Mouse (Mus musculus): Measurements from ENCODE around the gene Mrap. TPM values are rescaled to one million over a fixed set of nuclear protein-coding genes. Genes with fewer than 3 reads are reported as not detected.

Gene Mrap
- polyA plus RNA-seq, 2 experiments, result 0.13 TPM; not detected in 1

GRCm38 (mm10) chr16:90774216-90774615, 36.2 kb downstream of the Mrap start:
- 91% methylated on average over 12 of the region's 12 CpGs for WGBS
- no peaks in the 10 kb centered on the region for H3K27me3 ChIP-seq (ENCODE audit: control insufficient read depth, insufficient read depth, low read length)
- no peaks in the 10 kb centered on the region for H3K4me1 ChIP-seq (ENCODE audit: control insufficient read depth, insufficient read depth, low read length)
- no peak overlapping the region for H3K4me2 ChIP-seq (replicated peaks; ENCODE audit: low read depth, low read length, severe bottlenecking)
- peaks cover 89% of the 10 kb centered on the region for H3K36me3 ChIP-seq (ENCODE audit: control insufficient read depth, insufficient read depth, low read length)
- H3K4me3 ChIP-seq (replicated peaks; ENCODE audit: low read length), result no peak overlapping the region
- DNase-seq (ENCODE audit: low spot score) (no peak), ATAC-seq (ENCODE audit: low FRiP score, low read depth) (no peak; the same call in 1 of the 2 replicates)
- no peak overlapping the region for H3K9ac ChIP-seq (ENCODE audit: low read depth, low read length, severe bottlenecking)
- TF ChIP-seq POLR2A (IDR thresholded peaks at IDR 0.05; ENCODE audit: borderline replicate concordance, extremely low read depth, insufficient read depth, insufficient read length), result no peak
- H3K27ac ChIP-seq (replicated peaks; ENCODE audit: low read depth, low read length), result no peak overlapping the region
- no peaks in the 10 kb centered on the region for H3K9me3 ChIP-seq (ENCODE audit: control insufficient read depth, low read length)

GRCm38 (mm10) chr16:90774646-90775045, 36.6 kb downstream of the Mrap start:
- Histone ChIP-seq H3K4me2 (replicated peaks; ENCODE audit: low read depth, low read length, severe bottlenecking) (no peak overlapping the region), H3K27ac (replicated peaks; ENCODE audit: low read depth, low read length) (no peak overlapping the region), H3K9ac (ENCODE audit: low read depth, low read length, severe bottlenecking) (no peak overlapping the region), H3K4me1 (ENCODE audit: control insufficient read depth, insufficient read depth, low read length) (no peaks in the 10 kb centered on the region), H3K36me3 (ENCODE audit: control insufficient read depth, insufficient read depth, low read length) (peaks cover 88% of the 10 kb centered on the region), H3K4me3 (replicated peaks; ENCODE audit: low read length) (no peak overlapping the region), H3K27me3 (ENCODE audit: control insufficient read depth, insufficient read depth, low read length) (no peaks in the 10 kb centered on the region), H3K9me3 (ENCODE audit: control insufficient read depth, low read length) (no peaks in the 10 kb centered on the region)
- no peak for TF ChIP-seq POLR2A (IDR thresholded peaks at IDR 0.05; ENCODE audit: borderline replicate concordance, extremely low read depth, insufficient read depth, insufficient read length)
- DNase-seq (ENCODE audit: low spot score) (no peak), ATAC-seq (ENCODE audit: low FRiP score, low read depth) (no peak)
- 89% methylated on average over 6 of the region's 6 CpGs for WGBS

- no peak for ATAC-seq (ENCODE audit: low FRiP score, low read depth)
- Histone ChIP-seq H3K4me3 (replicated peaks; ENCODE audit: low read length) (no peak overlapping the region), H3K36me3 (ENCODE audit: control insufficient read depth, insufficient read depth, low read length) (peaks cover 93% of the 10 kb centered on the region)
Observed at GRCm38 (mm10) chr16:90775946-90776520, 38.0 kb downstream of the Mrap start.

GRCm38 (mm10) chr16:90779783-90780182, 41.8 kb downstream of the Mrap start:
- peaks cover 84% of the 10 kb centered on the region for H3K36me3 ChIP-seq (ENCODE audit: control insufficient read depth, insufficient read depth, low read length)
- H3K4me1 ChIP-seq (ENCODE audit: control insufficient read depth, insufficient read depth, low read length), result no peaks in the 10 kb centered on the region
- no peak overlapping the region for H3K4me2 ChIP-seq (replicated peaks; ENCODE audit: low read depth, low read length, severe bottlenecking)
- no peak overlapping the region for H3K27ac ChIP-seq (replicated peaks; ENCODE audit: low read depth, low read length)
- H3K9me3 ChIP-seq (ENCODE audit: control insufficient read depth, low read length), result no peaks in the 10 kb centered on the region
- DNase-seq (ENCODE audit: low spot score) (no peak), ATAC-seq (ENCODE audit: low FRiP score, low read depth) (no peak)
- TF ChIP-seq POLR2A (IDR thresholded peaks at IDR 0.05; ENCODE audit: borderline replicate concordance, extremely low read depth, insufficient read depth, insufficient read length), result no peak
- no peaks in the 10 kb centered on the region for H3K27me3 ChIP-seq (ENCODE audit: control insufficient read depth, insufficient read depth, low read length)
- 67% methylated on average over 11 of the region's 11 CpGs for WGBS
- no peak overlapping the region for H3K9ac ChIP-seq (ENCODE audit: low read depth, low read length, severe bottlenecking)
- H3K4me3 ChIP-seq (replicated peaks; ENCODE audit: low read length), result no peak overlapping the region

More at GRCm38 (mm10) chr16:90775946-90776520, 38.0 kb downstream of the Mrap start:
- TF ChIP-seq POLR2A (IDR thresholded peaks at IDR 0.05; ENCODE audit: borderline replicate concordance, extremely low read depth, insufficient read depth, insufficient read length), result no peak
- 68% methylated on average over 10 of the region's 10 CpGs for WGBS
- Histone ChIP-seq H3K9ac (ENCODE audit: low read depth, low read length, severe bottlenecking) (no peak overlapping the region), H3K27me3 (ENCODE audit: control insufficient read depth, insufficient read depth, low read length) (no peaks in the 10 kb centered on the region), H3K9me3 (ENCODE audit: control insufficient read depth, low read length) (no peaks in the 10 kb centered on the region), H3K27ac (replicated peaks; ENCODE audit: low read depth, low read length) (no peak overlapping the region), H3K4me1 (ENCODE audit: control insufficient read depth, insufficient read depth, low read length) (no peaks in the 10 kb centered on the region), H3K4me2 (replicated peaks; ENCODE audit: low read depth, low read length, severe bottlenecking) (no peak overlapping the region)
- DNase-seq (ENCODE audit: low spot score), result no peak

GRCm38 (mm10) chr16:90783302-90783701, 45.3 kb downstream of the Mrap start:
- peaks cover 81% of the 10 kb centered on the region for H3K36me3 ChIP-seq (ENCODE audit: control insufficient read depth, insufficient read depth, low read length)
- no peak overlapping the region for H3K9ac ChIP-seq (ENCODE audit: low read depth, low read length, severe bottlenecking)
- H3K4me3 ChIP-seq (replicated peaks; ENCODE audit: low read length), result no peak overlapping the region
- no peaks in the 10 kb centered on the region for H3K9me3 ChIP-seq (ENCODE audit: control insufficient read depth, low read length)
- no peak for TF ChIP-seq POLR2A (IDR thresholded peaks at IDR 0.05; ENCODE audit: borderline replicate concordance, extremely low read depth, insufficient read depth, insufficient read length)
- DNase-seq (ENCODE audit: low spot score) (no peak), ATAC-seq (ENCODE audit: low FRiP score, low read depth) (no peak)
- WGBS, result 89% methylated on average over 11 of the region's 11 CpGs
- H3K27me3 ChIP-seq (ENCODE audit: control insufficient read depth, insufficient read depth, low read length), result no peaks in the 10 kb centered on the region
- no peak overlapping the region for H3K27ac ChIP-seq (replicated peaks; ENCODE audit: low read depth, low read length)
- no peaks in the 10 kb centered on the region for H3K4me1 ChIP-seq (ENCODE audit: control insufficient read depth, insufficient read depth, low read length)
- no peak overlapping the region for H3K4me2 ChIP-seq (replicated peaks; ENCODE audit: low read depth, low read length, severe bottlenecking)

All from limb, embryonic 14.5 days (tissue).